Mouse (Mus musculus): Measurements from ENCODE around the gene Insl3. TPM values are rescaled to one million over a fixed set of nuclear protein-coding genes. Genes with fewer than 3 reads are reported as not detected.

Gene Insl3
- total RNA-seq, 2 experiments from 2014 or later = not detected

Other genes with a start within 250 kb of the Insl3 start
- gene Abhd8, start 225.6 kb upstream of the Insl3 start, total RNA-seq (2015; ENCODE audit: low replicate concordance) = 1.3 and 1.4 TPM in 2 replicates
- gene Abhd8, start 225.6 kb upstream of the Insl3 start, total RNA-seq (2017; ENCODE audit: low replicate concordance) = 3.0 and 4.5 TPM in 2 replicates
- 23.1 and 38.2 TPM in 2 replicates for gene Mrpl34, start 224.3 kb upstream of the Insl3 start, total RNA-seq (2015; ENCODE audit: low replicate concordance)
- 14.1 and 17.5 TPM in 2 replicates for gene Mrpl34, start 224.3 kb upstream of the Insl3 start, total RNA-seq (2017; ENCODE audit: low replicate concordance)
- 23.9 and 35.7 TPM in 2 replicates for gene Dda1, start 220.0 kb upstream of the Insl3 start, total RNA-seq (2015; ENCODE audit: low replicate concordance)
- 17.8 and 18.1 TPM in 2 replicates for gene Dda1, start 220.0 kb upstream of the Insl3 start, total RNA-seq (2017; ENCODE audit: low replicate concordance)
- not detected in 2 replicates for gene Ano8, start 203.3 kb upstream of the Insl3 start, total RNA-seq (2015; ENCODE audit: low replicate concordance)
- 0.13 TPM in 1 of 2 replicates, not detected in the other for gene Ano8, start 203.3 kb upstream of the Insl3 start, total RNA-seq (2017; ENCODE audit: low replicate concordance)
- gene Gtpbp3, start 201.1 kb upstream of the Insl3 start, total RNA-seq (2015; ENCODE audit: low replicate concordance) = 2.1 and 4.0 TPM in 2 replicates
- 0.83 and 4.0 TPM in 2 replicates for gene Gtpbp3, start 201.1 kb upstream of the Insl3 start, total RNA-seq (2017; ENCODE audit: low replicate concordance)
- not detected in 2 replicates for gene Plvap, start 177.5 kb upstream of the Insl3 start, total RNA-seq (2015; ENCODE audit: low replicate concordance)
- gene Plvap, start 177.5 kb upstream of the Insl3 start, total RNA-seq (2017; ENCODE audit: low replicate concordance) = not detected in 2 replicates
- not detected in 2 replicates for gene Ccdc194, start 163.5 kb upstream of the Insl3 start, total RNA-seq (2015; ENCODE audit: low replicate concordance)
- gene Ccdc194, start 163.5 kb upstream of the Insl3 start, total RNA-seq (2017; ENCODE audit: low replicate concordance) = not detected in 2 replicates
- 7.6 TPM in 1 of 2 replicates, not detected in the other for gene Bst2, start 151.8 kb upstream of the Insl3 start, total RNA-seq (2015; ENCODE audit: low replicate concordance)
- gene Bst2, start 151.8 kb upstream of the Insl3 start, total RNA-seq (2017; ENCODE audit: low replicate concordance) = 15.1 and 28.2 TPM in 2 replicates
- gene Mvb12a, start 146.3 kb upstream of the Insl3 start, total RNA-seq (2015; ENCODE audit: low replicate concordance) = 7.6 and 9.6 TPM in 2 replicates
- 2.1 and 4.5 TPM in 2 replicates for gene Mvb12a, start 146.3 kb upstream of the Insl3 start, total RNA-seq (2017; ENCODE audit: low replicate concordance)
- not detected in 2 replicates for gene Tmem221, start 130.3 kb upstream of the Insl3 start, total RNA-seq (2015; ENCODE audit: low replicate concordance)
- gene Tmem221, start 130.3 kb upstream of the Insl3 start, total RNA-seq (2017; ENCODE audit: low replicate concordance) = not detected in 2 replicates
- gene Nxnl1, start 122.6 kb upstream of the Insl3 start, total RNA-seq (2015; ENCODE audit: low replicate concordance) = not detected in 2 replicates
- not detected in 2 replicates for gene Nxnl1, start 122.6 kb upstream of the Insl3 start, total RNA-seq (2017; ENCODE audit: low replicate concordance)
- 1.1 and 1.7 TPM in 2 replicates for gene Slc27a1, start 120.3 kb upstream of the Insl3 start, total RNA-seq (2015; ENCODE audit: low replicate concordance)
- gene Slc27a1, start 120.3 kb upstream of the Insl3 start, total RNA-seq (2017; ENCODE audit: low replicate concordance) = not detected in 2 replicates
- gene Pgls, start 97.0 kb upstream of the Insl3 start, total RNA-seq (2015; ENCODE audit: low replicate concordance) = 31.4 and 36.9 TPM in 2 replicates
- gene Pgls, start 97.0 kb upstream of the Insl3 start, total RNA-seq (2017; ENCODE audit: low replicate concordance) = 14.8 and 31.8 TPM in 2 replicates
- 54.1 and 135 TPM in 2 replicates for gene Fam129c, start 91.6 kb upstream of the Insl3 start, total RNA-seq (2015; ENCODE audit: low replicate concordance)
- 7.4 and 32.9 TPM in 2 replicates for gene Fam129c, start 91.6 kb upstream of the Insl3 start, total RNA-seq (2017; ENCODE audit: low replicate concordance)
- gene Colgalt1, start 78.2 kb upstream of the Insl3 start, total RNA-seq (2015; ENCODE audit: low replicate concordance) = 5.9 and 19.5 TPM in 2 replicates
- gene Colgalt1, start 78.2 kb upstream of the Insl3 start, total RNA-seq (2017; ENCODE audit: low replicate concordance) = 9.2 and 11.0 TPM in 2 replicates
- not detected in 2 replicates for gene Unc13a, start 17.5 kb upstream of the Insl3 start, total RNA-seq (2015; ENCODE audit: low replicate concordance)
- not detected in 2 replicates for gene Unc13a, start 17.5 kb upstream of the Insl3 start, total RNA-seq (2017; ENCODE audit: low replicate concordance)
- gene Jak3, start 12.9 kb upstream of the Insl3 start, total RNA-seq (2015; ENCODE audit: low replicate concordance) = 2.1 and 5.4 TPM in 2 replicates
- 0.68 and 0.90 TPM in 2 replicates for gene Jak3, start 12.9 kb upstream of the Insl3 start, total RNA-seq (2017; ENCODE audit: low replicate concordance)
- 12.2 and 12.3 TPM in 2 replicates for gene B3gnt3, start 12.6 kb downstream of the Insl3 start, total RNA-seq (2015; ENCODE audit: low replicate concordance)
- 10.9 and 14.4 TPM in 2 replicates for gene B3gnt3, start 12.6 kb downstream of the Insl3 start, total RNA-seq (2017; ENCODE audit: low replicate concordance)
- gene Fcho1, start 36.5 kb downstream of the Insl3 start, total RNA-seq (2015; ENCODE audit: low replicate concordance) = 152 and 165 TPM in 2 replicates
- 245 and 276 TPM in 2 replicates for gene Fcho1, start 36.5 kb downstream of the Insl3 start, total RNA-seq (2017; ENCODE audit: low replicate concordance)
- gene Zfp709, start 192.8 kb downstream of the Insl3 start, total RNA-seq (2015; ENCODE audit: low replicate concordance) = 2.5 TPM in 1 of 2 replicates, not detected in the other
- gene Zfp709, start 192.8 kb downstream of the Insl3 start, total RNA-seq (2017; ENCODE audit: low replicate concordance) = 2.6 and 4.2 TPM in 2 replicates
- gene Zfp882, start 219.4 kb downstream of the Insl3 start, total RNA-seq (2015; ENCODE audit: low replicate concordance) = 1.7 and 11.9 TPM in 2 replicates
- 4.7 and 5.0 TPM in 2 replicates for gene Zfp882, start 219.4 kb downstream of the Insl3 start, total RNA-seq (2017; ENCODE audit: low replicate concordance)
- gene Zfp617, start 219.4 kb downstream of the Insl3 start, total RNA-seq (2015; ENCODE audit: low replicate concordance) = 15.9 and 26.4 TPM in 2 replicates
- gene Zfp617, start 219.4 kb downstream of the Insl3 start, total RNA-seq (2017; ENCODE audit: low replicate concordance) = 4.6 and 21.3 TPM in 2 replicates

All from erythroid progenitor cell, adult 5-6 weeks (primary cell).